Mouse (Mus musculus) CH12.LX (cell line): ENCODE results near the gene Acvr2b. TPM values are rescaled to one million over a fixed set of nuclear protein-coding genes. Genes with fewer than 3 reads are reported as not detected.

Experiments
- DNase-seq: peaks from one replicate; pipeline ENCODE4 v3.0.0-alpha.2; 2013; ENCODE audit errors: extremely low read depth
- H3K27ac ChIP-seq: 2 replicates; pipeline ENCODE4 v1.5.1; 2012; ENCODE audit warnings: low read depth, mild to moderate bottlenecking, control low read depth, moderate library complexity; ENCODE audit not compliant: insufficient read depth
- H3K27me3 ChIP-seq: replicated peaks from 2 replicates; pipeline ENCODE3; 2012; ENCODE audit warnings: inconsistent platforms
- H3K36me3 ChIP-seq, 2 experiments: replicated peaks in 1 of 2; 2 replicates each; pipeline versions ENCODE3 to v1.6.1; 2012; ENCODE audit warnings: inconsistent platforms in 1 of 2, low read length in 1 of 2, mild to moderate bottlenecking in 1 of 2, mixed read lengths in 1 of 2, moderate library complexity in 1 of 2; ENCODE audit not compliant: control insufficient read depth in 1 of 2, insufficient read depth in 1 of 2
- H3K4me1 ChIP-seq, 2 experiments: 2 replicates each; pipeline ENCODE4 v1.6.1; 2012; ENCODE audit warnings: inconsistent platforms in 1 of 2, moderate library complexity in 1 of 2; ENCODE audit not compliant: insufficient read depth in 2 of 2, control insufficient read depth in 1 of 2
- H3K4me2 ChIP-seq: 2 replicates; pipeline ENCODE4 v1.6.1; 2012; ENCODE audit warnings: low read depth, mild to moderate bottlenecking, control low read depth; ENCODE audit not compliant: poor library complexity, insufficient read depth, severe bottlenecking
- H3K4me3 ChIP-seq, 3 experiments: fragments of 150-350 bp in 1 of 3; sonication (generic) in 1 of 3; replicated peaks in 1 of 3; 2 replicates each; pipeline versions ENCODE3 to v1.5.1; 2011 to 2012; ENCODE audit warnings: low read depth in 2 of 3, low read length in 2 of 3, mild to moderate bottlenecking in 2 of 3, moderate library complexity in 2 of 3, control low read depth in 1 of 3, improper control_type of control experiment in 1 of 3, inconsistent platforms in 1 of 3, mixed read lengths in 1 of 3; ENCODE audit not compliant: poor library complexity in 1 of 3
- H3K79me2 ChIP-seq: replicated peaks from 2 replicates; pipeline ENCODE4 v1.6.1; 2012; ENCODE audit warnings: mild to moderate bottlenecking, moderate library complexity; ENCODE audit not compliant: control insufficient read depth, poor library complexity, insufficient read depth, severe bottlenecking; ENCODE audit errors: extremely low read depth
- H3K9ac ChIP-seq: 2 replicates; pipeline ENCODE4 v1.6.1; 2012; ENCODE audit warnings: low read depth, mild to moderate bottlenecking, control low read depth, moderate library complexity; ENCODE audit not compliant: insufficient read depth
- H3K9me3 ChIP-seq: replicated peaks from 2 replicates; pipeline ENCODE3; 2012; ENCODE audit warnings: low read length, inconsistent platforms, mixed read lengths
- BHLHE40 ChIP-seq: IDR thresholded peaks from 2 replicates; pipeline ENCODE4 v1.6.1; 2011; ENCODE audit warnings: mild to moderate bottlenecking, low read depth, low read length, improper control_type of control experiment
- CHD1 ChIP-seq: IDR thresholded peaks from 2 replicates; pipeline ENCODE4 v1.6.1; 2012; ENCODE audit warnings: low read depth, low read length, improper control_type of control experiment, inconsistent platforms
- CHD2 ChIP-seq: IDR thresholded peaks from 2 replicates; pipeline ENCODE4 v1.6.1; 2011; ENCODE audit warnings: low read length, improper control_type of control experiment
- CTCF ChIP-seq, 2 experiments: IDR thresholded peaks in 1 of 2; conservative IDR thresholded peaks in 1 of 2; 2 replicates each; pipeline ENCODE4 v1.5.1; 2011 to 2012; ENCODE audit warnings: low read depth in 2 of 2, low read length in 2 of 2, improper control_type of control experiment in 1 of 2, inconsistent platforms in 1 of 2, mild to moderate bottlenecking in 1 of 2, moderate library complexity in 1 of 2
- ELF1 ChIP-seq: IDR thresholded peaks from 2 replicates; pipeline ENCODE4 v1.6.1; 2014; ENCODE audit warnings: low read depth, mild to moderate bottlenecking, inconsistent platforms, low read length, improper control_type of control experiment
- EP300 ChIP-seq: IDR thresholded peaks from 2 replicates; pipeline ENCODE4 v1.6.1; 2011; ENCODE audit warnings: low read length, improper control_type of control experiment
- ETS1 ChIP-seq: conservative IDR thresholded peaks from 2 replicates; pipeline ENCODE4 v1.6.1; 2012; ENCODE audit warnings: low read depth, mild to moderate bottlenecking, inconsistent platforms, low read length, improper control_type of control experiment, moderate library complexity
- GABPA ChIP-seq: IDR thresholded peaks from 2 replicates; pipeline ENCODE4 v1.6.1; 2012; ENCODE audit warnings: low read depth, low read length, improper control_type of control experiment, inconsistent platforms; ENCODE audit not compliant: insufficient replicate concordance
- JUN ChIP-seq: IDR thresholded peaks from 2 replicates; pipeline ENCODE4 v1.6.1; 2011; ENCODE audit warnings: low read depth, mild to moderate bottlenecking, low read length, improper control_type of control experiment, moderate library complexity; ENCODE audit not compliant: insufficient read depth
- KAT2A ChIP-seq: IDR thresholded peaks from 2 replicates; pipeline ENCODE4 v1.6.1; 2012; ENCODE audit warnings: low read length, improper control_type of control experiment, inconsistent platforms; ENCODE audit not compliant: insufficient replicate concordance
- MAZ ChIP-seq: IDR thresholded peaks from 2 replicates; pipeline ENCODE4 v1.6.1; 2012; ENCODE audit warnings: low read depth, mild to moderate bottlenecking, inconsistent platforms, low read length, improper control_type of control experiment, moderate library complexity
- MEF2A ChIP-seq: IDR thresholded peaks from 2 replicates; pipeline ENCODE4 v1.6.1; 2014; ENCODE audit warnings: low read depth, mild to moderate bottlenecking, inconsistent platforms, low read length, improper control_type of control experiment, borderline replicate concordance
- MXI1 ChIP-seq: IDR thresholded peaks from 2 replicates; pipeline ENCODE4 v1.6.1; 2011; ENCODE audit warnings: mild to moderate bottlenecking, low read depth, low read length, improper control_type of control experiment
- MYC ChIP-seq: IDR thresholded peaks from 2 replicates; pipeline ENCODE4 v1.6.1; 2011; ENCODE audit warnings: low read depth, mild to moderate bottlenecking, improper control_type of control experiment, low read length
- NELFE ChIP-seq: IDR thresholded peaks from 2 replicates; pipeline ENCODE4 v1.6.1; 2011; ENCODE audit warnings: low read depth, low read length, improper control_type of control experiment
- NRF1 ChIP-seq: IDR thresholded peaks from 2 replicates; pipeline ENCODE4 v1.6.1; 2014; ENCODE audit warnings: low read depth, mild to moderate bottlenecking, inconsistent platforms, low read length, improper control_type of control experiment, moderate library complexity
- PAX5 ChIP-seq: IDR thresholded peaks from 2 replicates; pipeline ENCODE4 v1.6.1; 2012; ENCODE audit warnings: low read length, inconsistent platforms, mixed read lengths
- POLR2A ChIP-seq: IDR thresholded peaks from 2 replicates; pipeline ENCODE4 v1.6.1; 2011; ENCODE audit warnings: low read depth, mild to moderate bottlenecking, improper control_type of control experiment, low read length
- POLR2AphosphoS2 ChIP-seq: IDR thresholded peaks from 2 replicates; pipeline ENCODE4 v1.6.1; 2011; ENCODE audit warnings: low read depth, low read length, improper control_type of control experiment
- RAD21 ChIP-seq: IDR thresholded peaks from 2 replicates; pipeline ENCODE4 v1.6.1; 2011; ENCODE audit warnings: low read depth, mild to moderate bottlenecking, low read length, improper control_type of control experiment, moderate library complexity
- RCOR1 ChIP-seq: conservative IDR thresholded peaks from 2 replicates; pipeline ENCODE4 v1.6.1; 2012; ENCODE audit warnings: low read depth, mild to moderate bottlenecking, inconsistent platforms, low read length, improper control_type of control experiment
- SMC3 ChIP-seq: IDR thresholded peaks from 2 replicates; pipeline ENCODE4 v1.6.1; 2011; ENCODE audit warnings: low read depth, low read length, improper control_type of control experiment
- TBP ChIP-seq: conservative IDR thresholded peaks from 2 replicates; pipeline ENCODE4 v1.6.1; 2011; ENCODE audit warnings: low read depth, low read length, improper control_type of control experiment
- TCF12 ChIP-seq: IDR thresholded peaks from 2 replicates; pipeline ENCODE4 v1.6.1; 2014; ENCODE audit warnings: low read depth, mild to moderate bottlenecking, inconsistent platforms, low read length, improper control_type of control experiment
- UBTF ChIP-seq: IDR thresholded peaks from 2 replicates; pipeline ENCODE4 v1.6.1; 2012; ENCODE audit warnings: low read depth, mild to moderate bottlenecking, inconsistent platforms, low read length, improper control_type of control experiment, moderate library complexity
- USF1 ChIP-seq: IDR thresholded peaks from 2 replicates; pipeline ENCODE4 v1.6.1; 2014; ENCODE audit warnings: low read depth, mild to moderate bottlenecking, inconsistent platforms, low read length, improper control_type of control experiment
- USF2 ChIP-seq: conservative IDR thresholded peaks from 2 replicates; pipeline ENCODE4 v1.6.1; 2011; ENCODE audit warnings: low read depth, low read length, improper control_type of control experiment
- ZC3H11A ChIP-seq: IDR thresholded peaks from 2 replicates; pipeline ENCODE4 v1.6.1; 2012; ENCODE audit warnings: low read depth, mild to moderate bottlenecking, inconsistent platforms, low read length, improper control_type of control experiment
- ZMIZ1 ChIP-seq: IDR thresholded peaks from 2 replicates; pipeline ENCODE4 v1.6.1; 2012; ENCODE audit warnings: low read depth, mild to moderate bottlenecking, inconsistent platforms, low read length, improper control_type of control experiment
- ZNF384 ChIP-seq: IDR thresholded peaks from 2 replicates; pipeline ENCODE4 v1.6.1; 2012; ENCODE audit warnings: low read depth, low read length, improper control_type of control experiment, inconsistent platforms
- dilution Hi-C: fragments of 300-500 bp; cut with MboI; formaldehyde crosslinking; loops from 2 replicates; pipeline ENCODE4 v1.14.3; 2020; ENCODE audit warnings: low sequenced_read_pairs; ENCODE audit not compliant: extremely low pct_unique_long_range_greater_than_20kb, extremely low pct_ligation_motif_present
- in situ Hi-C: fragments of 300-500 bp; cut with MboI; formaldehyde crosslinking; loops from 3 replicates; pipeline ENCODE4 v1.14.3; 2019; ENCODE audit warnings: low sequenced_read_pairs, low pct_ligation_motif_present, low pct_unique_long_range_greater_than_20kb, mixed read lengths
- polyA plus RNA-seq: library from polyadenylated mRNA; unstranded; fragments of >175 nt; gene quantifications from 2 replicates; pipeline ENCODE4 v1.2.1, GENCODE M21; 2012; ENCODE audit warnings: low read depth; ENCODE audit not compliant: insufficient read length
- total RNA-seq, 2 experiments: library from RNA; depleted of rRNA; stranded (reverse); fragments of 300-350 nt in 1 of 2; fragments of >200 nt in 1 of 2; gene quantifications; 2 replicates each; pipeline ENCODE4 v1.2.3; 2012 to 2014

Gene Acvr2b
- total and polyA plus RNA-seq, 3 experiments: 0.30 to 1.5 (median 0.66) TPM

- Histone ChIP-seq H3K9me3 (no peaks in the 10 kb centered on the region), H3K4me1 (peaks cover 4% of the 10 kb centered on the region in 2 experiments; a peak in 2 of 4 replicates), H3K79me2 (no peaks in the 10 kb centered on the region), H3K4me3 (no peak overlapping the region), H3K27ac (no peak overlapping the region), H3K36me3 (peaks cover 10 to 13% of the 10 kb centered on the region in 2 experiments), H3K4me2 (no peak overlapping the region), H3K9ac (no peak overlapping the region), H3K27me3 (no peaks in the 10 kb centered on the region)
- no peak for DNase-seq
- in situ Hi-C loops (loop anchor here (10.0 kb wide), 1 partner anchor 201 kb away; the partner anchor contains the start of genes Acaa1b and Gm47289), dilution Hi-C loops (no loop called here)
- TF ChIP-seq ZC3H11A: no peak
- no peak for TF ChIP-seq MAZ
- no peak for TF ChIP-seq EP300
Observed at GRCm38 (mm10) chr9:119355943-119356342, 46.0 kb upstream of the Acvr2b start.

- dilution Hi-C loops: no loop called here
- Histone ChIP-seq H3K36me3 (peaks cover 10 to 13% of the 10 kb centered on the region in 2 experiments), H3K4me3 (peak within 1 kb of the TSS; percentile 41 to 67 (median 58)), H3K27me3 (no peaks in the 10 kb centered on the region), H3K27ac (no peak within 1 kb of the TSS), H3K9ac (peak within 1 kb of the TSS; percentile 76), H3K9me3 (no peaks in the 10 kb centered on the region), H3K79me2 (no peaks in the 10 kb centered on the region), H3K4me1 (peaks cover 4% of the 10 kb centered on the region in 2 experiments; a peak in 2 of 4 replicates), H3K4me2 (peak within 1 kb of the TSS; percentile 72)
- DNase-seq: peak; percentile 79
- in situ Hi-C loops: loop anchor here (10.0 kb wide), 1 partner anchor 203 kb away; the partner anchor contains the start of genes Acaa1b and Gm47289
- peak; percentile 39; the same call in 1 of the 2 replicates for TF ChIP-seq NRF1
- TF ChIP-seq UBTF: no peak
- TF ChIP-seq NELFE: peak; percentile 69
- TF ChIP-seq MAZ: 0 out of 2 replicates have a peak, but pooled peaks have one; percentile 47
- no peak for TF ChIP-seq POLR2AphosphoS2
- peak; percentile 78 for TF ChIP-seq SMC3
- no peak for TF ChIP-seq ZNF384
- peak; percentile 95 for TF ChIP-seq MXI1
- peak; percentile 70 for TF ChIP-seq BHLHE40
- TF ChIP-seq MYC: peak; percentile 79; the same call in 1 of the 2 replicates
- TF ChIP-seq CHD1: no peak
- no peak for TF ChIP-seq CHD2
- TF ChIP-seq ZC3H11A: no peak
- peak; percentile 34; the same call in 1 of the 2 replicates for TF ChIP-seq USF2
- peak; percentile 36 for TF ChIP-seq RAD21
- TF ChIP-seq ELF1: peak; percentile 45; the same call in 1 of the 2 replicates
- no peak for TF ChIP-seq GABPA
- TF ChIP-seq ETS1: no peak; the same call in 1 of the 2 replicates
- peak; percentile 76; the same call in 1 of the 2 replicates for TF ChIP-seq TCF12
- peak; percentile 80 for TF ChIP-seq POLR2A
- no peak for TF ChIP-seq RCOR1
- TF ChIP-seq CTCF (conservative IDR thresholded peaks at IDR 0.05 in 1 of 2, IDR thresholded peaks at IDR 0.05 in 1 of 2; ENCODE audit: low read depth in 2 of 2, low read length in 2 of 2): peak in 1 of 2 experiments; percentile 81; a peak in 2 of 4 replicates
- peak; percentile 71 for TF ChIP-seq ZMIZ1
- TF ChIP-seq PAX5: no peak
- no peak for TF ChIP-seq TBP
- peak; percentile 64 for TF ChIP-seq USF1
- TF ChIP-seq MEF2A: peak; percentile 55; the same call in 1 of the 2 replicates
- TF ChIP-seq KAT2A: no peak
- TF ChIP-seq EP300: no peak
- TF ChIP-seq JUN: no peak
Observed at GRCm38 (mm10) chr9:119357331-119358057, 44.4 kb upstream of the Acvr2b start, which contains the start of gene Xylb. Gene Xylb (plus strand): TSS chr9:119357381.
